Mouse (Mus musculus) megakaryocyte, embryonic 14.5 days (primary cell): Measurements from ENCODE around the gene Bcl2l1.

Experiments used
- FLI1 ChIP-seq: IDR thresholded peaks from 2 replicates; pipeline ENCODE4 v1.6.1; 2012; ENCODE audit warnings: low read length, inconsistent platforms, mixed read lengths
- GATA1 ChIP-seq: IDR thresholded peaks from 3 replicates; pipeline ENCODE4 v1.6.1; 2012; ENCODE audit warnings: mixed read lengths, low read length, inconsistent platforms, borderline replicate concordance

DNA sequence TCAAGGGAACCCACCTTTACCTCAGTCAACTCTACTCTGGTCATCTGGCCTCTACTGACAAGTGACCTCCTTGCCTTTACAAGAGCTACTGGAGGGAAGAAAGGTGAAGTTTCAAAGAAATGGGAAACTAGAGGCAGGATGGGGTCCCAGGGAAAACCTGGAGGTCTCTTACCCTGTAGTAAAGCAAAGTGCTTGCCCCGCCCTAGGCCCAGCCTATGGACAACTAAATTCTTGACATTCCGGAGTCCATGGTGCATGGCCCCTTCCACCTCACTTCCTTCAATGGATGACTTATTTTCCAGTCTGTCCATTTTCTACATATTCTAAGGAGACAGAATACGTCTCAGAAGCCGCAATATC, 3.5 kb downstream of the Bcl2l1 start:
- TF ChIP-seq GATA1 (no peak), FLI1 (no peak)
